Mouse (Mus musculus) hindlimb bud, embryonic 11.5 days (tissue): ENCODE measurements around the gene Gm10322.

Experiments used
- DNase-seq: peaks from one replicate; pipeline ENCODE4 v3.0.0-alpha.2; 2012; ENCODE audit warnings: low read depth, low spot score; ENCODE audit errors: extremely low spot score

Gene Gm10322

DNA sequence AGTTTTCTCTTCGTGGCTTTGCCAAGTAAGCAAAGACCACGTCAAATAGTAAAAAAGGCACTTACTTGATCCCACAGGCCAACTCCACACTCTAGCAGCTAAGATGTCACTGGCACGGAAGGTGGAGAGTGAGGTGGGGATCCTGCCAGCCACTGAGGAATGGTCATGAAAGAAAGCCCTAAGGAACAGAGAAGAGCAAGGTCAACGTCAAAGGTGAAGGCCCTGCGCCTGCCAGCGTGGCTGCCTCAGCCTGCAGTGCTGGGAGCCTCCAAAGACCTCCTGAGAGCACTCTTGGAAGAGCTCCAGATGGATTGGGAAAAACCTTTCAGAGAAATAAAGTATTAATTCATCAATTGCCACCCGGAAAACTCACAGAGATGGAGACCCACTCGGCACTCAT lies 15.3 kb upstream of the Gm10322 start:
- no peak for DNase-seq

DNA sequence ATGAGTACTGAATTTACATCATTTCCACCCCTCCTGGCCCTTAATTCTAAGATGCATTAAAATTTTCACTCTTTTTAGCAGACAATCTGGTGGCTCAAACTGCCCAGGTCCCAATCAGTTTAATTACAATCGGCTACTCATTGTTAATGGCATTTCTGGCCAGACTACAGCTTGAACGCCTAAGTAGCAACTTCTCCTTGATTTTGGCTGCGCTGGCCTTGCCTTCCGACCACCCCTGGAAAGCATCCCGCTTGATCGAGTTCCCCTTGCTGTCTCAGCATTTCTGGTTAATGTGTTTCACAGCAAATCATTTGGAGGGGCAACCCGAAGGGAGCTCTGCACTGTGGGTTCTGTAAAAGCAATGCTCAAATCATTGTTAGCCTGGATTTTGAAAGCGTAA lies 13.8 kb upstream of the Gm10322 start:
- DNase-seq: no peak

DNA sequence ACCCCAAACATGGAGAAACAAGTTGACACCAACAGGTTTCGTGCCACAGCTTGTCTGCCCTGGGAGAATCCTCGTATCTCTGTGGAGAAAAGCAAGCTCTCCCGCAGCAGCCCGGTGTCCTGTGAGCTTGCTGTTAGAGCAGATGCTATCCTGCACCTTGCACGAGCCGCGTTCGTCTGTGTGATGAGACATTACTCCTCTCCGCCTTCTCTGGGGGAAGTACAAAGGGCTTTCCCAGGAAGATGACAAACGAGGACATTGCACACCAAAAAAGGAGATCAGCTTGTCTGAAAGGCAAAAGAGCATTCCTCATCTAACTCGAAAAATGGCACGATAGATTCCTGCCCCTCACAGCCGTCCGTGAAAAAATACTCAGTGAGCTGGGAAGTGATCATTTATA lies 13.0 kb upstream of the Gm10322 start:
- DNase-seq: no peak

DNA sequence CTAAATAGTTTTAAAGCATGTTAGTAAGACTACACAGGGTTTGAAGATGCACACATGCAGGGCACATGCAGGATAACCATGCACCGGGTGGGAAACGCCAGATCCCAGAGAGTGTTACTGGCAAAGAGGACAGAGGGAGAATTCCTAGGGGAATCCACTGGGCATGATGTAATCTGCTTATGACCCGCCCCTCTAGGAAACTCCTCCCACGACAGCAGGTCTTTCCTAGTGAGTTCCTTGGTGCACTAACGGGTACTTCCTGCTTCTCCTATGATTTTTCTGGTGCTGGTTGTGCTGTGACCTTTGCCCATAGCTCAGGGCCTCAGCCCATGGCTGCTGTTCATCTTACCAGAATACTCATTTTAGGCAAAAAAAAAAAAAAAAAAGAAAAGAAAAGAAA lies 12.0 kb upstream of the Gm10322 start:
- no peak for DNase-seq

DNA sequence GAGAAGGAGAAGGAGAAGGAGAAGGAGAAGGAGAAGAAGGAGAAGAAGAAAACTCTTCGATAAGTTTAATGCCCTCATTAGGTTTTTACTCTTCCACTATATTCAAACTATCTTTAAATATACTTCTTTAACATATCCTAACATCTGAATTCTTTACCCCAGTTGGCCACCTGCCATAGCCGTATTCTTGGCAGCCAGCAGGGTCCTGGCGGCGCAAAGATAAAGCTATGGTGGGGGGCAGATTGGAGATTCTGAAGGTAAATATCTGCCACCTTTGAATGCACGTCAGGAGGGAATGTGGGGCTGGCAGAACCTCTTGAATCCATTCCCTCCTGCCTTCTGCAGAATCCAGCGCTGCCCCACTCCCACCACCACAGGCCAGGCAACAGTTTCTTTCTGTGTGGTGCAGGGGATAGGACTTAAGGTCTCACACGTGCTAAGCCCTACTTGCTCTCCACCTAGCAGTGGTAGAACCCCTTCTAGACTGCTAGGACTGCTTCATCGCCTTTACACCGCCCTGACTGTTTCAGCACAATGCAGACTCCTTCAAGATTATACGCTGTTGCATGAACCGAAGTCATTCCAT lies 10.9 kb upstream of the Gm10322 start:
- DNase-seq: no peak

DNA sequence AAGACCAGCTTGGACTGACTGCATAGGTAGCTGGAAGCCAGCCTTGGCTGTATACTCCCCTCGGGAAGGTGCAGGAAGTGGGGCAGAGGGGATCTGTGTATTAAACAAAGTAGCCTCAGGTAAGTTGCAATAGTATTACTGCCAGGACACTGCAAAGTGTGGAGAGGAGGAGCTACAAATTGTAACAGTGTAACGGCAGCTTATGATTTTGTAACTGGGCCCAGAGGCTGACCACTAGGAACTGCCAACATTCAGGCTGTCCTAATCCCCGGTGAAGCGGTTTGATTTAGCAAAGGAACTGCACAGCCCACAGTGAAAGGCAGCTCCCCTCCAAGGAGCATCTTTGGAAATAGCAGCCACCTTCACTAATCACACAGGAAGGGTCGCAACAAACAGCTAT lies 2.6 kb upstream of the Gm10322 start:
- no peak for DNase-seq

DNA sequence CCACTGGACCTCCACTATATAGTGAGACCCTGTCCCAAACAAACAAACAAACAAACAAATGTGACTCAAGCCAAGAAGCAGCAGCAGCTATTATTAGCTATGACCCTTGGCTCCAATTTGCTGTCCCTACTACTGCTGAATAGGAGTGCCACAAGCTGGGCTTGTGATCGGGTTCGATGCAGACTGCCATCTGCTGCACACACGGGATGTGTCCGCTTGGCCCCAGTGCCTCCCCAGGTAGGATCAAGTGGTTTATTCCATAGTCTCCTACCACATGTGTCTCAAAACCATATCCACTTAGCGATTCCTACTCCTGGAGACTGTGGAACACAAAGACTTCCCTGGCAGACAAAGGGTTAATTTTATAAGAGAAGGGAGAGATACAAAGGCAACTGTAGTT lies 1.7 kb upstream of the Gm10322 start:
- DNase-seq: no peak

DNA sequence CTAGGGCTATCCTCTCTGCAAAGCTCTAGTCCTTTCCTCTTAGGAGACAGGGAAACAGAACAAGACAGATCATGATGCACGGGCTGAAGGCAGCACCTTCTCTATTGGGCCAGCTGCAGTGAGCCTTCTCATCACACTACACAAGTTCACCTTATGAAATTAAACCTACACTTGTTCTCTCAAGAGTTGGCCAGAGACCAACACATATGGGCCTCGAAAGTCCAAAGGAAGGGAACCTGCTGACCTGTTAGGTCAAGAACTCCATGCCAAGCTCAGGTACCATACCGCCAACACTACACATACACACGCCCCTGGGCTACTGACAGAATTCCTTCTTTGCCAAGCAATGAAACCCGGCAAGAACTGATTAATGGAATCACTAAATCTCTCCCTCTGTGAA lies 452 bp upstream of the Gm10322 start:
- no peak for DNase-seq

DNA sequence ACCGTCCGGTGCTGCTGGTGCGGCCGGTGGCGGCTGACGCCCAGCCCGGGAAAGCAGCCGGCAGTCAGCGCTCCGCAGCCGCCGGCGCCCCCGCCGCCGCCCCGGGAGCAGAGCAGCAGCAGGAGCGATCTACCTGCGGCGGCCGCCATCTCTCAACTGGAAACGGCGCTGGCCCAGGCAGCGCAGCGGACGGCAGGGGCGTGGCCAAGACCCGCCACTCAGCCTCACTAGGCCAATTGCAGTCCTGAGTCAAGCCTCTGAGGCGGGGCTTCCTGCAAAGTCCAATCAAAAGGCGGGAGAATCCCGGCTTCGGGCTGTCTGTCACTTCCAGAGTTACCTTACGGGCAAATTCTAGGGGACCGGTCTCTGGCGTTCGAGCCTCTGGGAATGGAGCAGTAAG lies 659 bp downstream of the Gm10322 start, which contains the start of gene Mcu:
Gene Mcu (minus strand): TSS at position 171 of the 400 bp plus-strand sequence.
- peak; percentile 87 for DNase-seq

DNA sequence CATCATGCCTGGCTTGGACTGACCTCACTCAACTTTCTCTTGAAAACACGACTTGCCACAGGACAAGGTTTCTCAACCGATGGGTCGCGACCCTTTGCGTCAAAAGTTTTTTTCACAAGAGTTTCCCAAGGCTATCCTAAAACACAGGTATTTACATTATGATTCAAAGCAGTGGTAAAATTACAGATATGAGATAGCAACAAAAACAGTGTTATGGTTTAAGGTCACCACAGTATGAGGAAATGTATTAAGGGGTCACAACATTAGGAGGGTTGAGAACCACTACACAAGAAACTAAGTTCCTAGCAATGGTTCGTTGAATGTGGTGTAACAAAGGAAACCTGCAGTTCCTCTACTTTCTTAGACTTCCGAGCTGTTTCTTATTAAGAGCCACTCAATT lies 1.9 kb downstream of the Gm10322 start:
- no peak for DNase-seq

DNA sequence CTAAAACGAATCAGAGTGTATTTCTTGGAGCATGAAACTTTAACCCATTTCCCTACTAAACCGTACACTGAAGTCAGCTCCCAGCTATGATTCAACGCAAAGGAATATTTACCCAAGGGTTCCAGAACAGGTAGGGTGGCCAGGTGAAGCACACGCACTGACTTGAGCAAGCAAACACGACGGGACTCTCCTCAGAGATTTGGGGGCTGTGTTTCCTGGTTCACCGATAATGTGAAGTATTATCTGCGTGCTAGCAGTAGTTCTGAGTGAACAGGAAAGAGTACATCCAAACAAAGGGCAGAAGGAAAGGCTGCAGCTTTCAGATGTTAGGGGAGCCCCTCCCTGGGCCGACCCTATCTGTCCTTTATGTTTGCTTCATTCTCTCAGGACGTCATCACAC lies 5.5 kb downstream of the Gm10322 start:
- DNase-seq: no peak

DNA sequence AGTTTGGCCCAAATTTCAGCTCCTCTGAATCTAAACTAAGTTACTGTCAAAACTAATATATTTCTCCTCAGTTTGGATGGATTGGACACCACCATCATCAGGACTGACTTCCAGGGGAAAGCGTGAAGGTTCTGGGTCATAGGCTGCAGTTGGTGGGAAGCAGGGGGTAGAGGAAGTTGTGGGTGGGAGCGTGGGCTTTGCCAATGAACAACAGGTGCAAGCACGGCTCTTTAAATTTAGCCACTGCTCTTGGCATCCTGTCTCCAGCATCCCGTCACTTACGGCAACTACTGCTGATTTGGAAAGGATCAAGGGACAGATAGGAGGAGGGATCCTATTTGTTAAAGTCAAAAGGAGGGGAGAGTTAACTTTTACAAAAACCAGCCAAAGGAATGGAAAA lies 7.6 kb downstream of the Gm10322 start:
- DNase-seq: no peak

DNA sequence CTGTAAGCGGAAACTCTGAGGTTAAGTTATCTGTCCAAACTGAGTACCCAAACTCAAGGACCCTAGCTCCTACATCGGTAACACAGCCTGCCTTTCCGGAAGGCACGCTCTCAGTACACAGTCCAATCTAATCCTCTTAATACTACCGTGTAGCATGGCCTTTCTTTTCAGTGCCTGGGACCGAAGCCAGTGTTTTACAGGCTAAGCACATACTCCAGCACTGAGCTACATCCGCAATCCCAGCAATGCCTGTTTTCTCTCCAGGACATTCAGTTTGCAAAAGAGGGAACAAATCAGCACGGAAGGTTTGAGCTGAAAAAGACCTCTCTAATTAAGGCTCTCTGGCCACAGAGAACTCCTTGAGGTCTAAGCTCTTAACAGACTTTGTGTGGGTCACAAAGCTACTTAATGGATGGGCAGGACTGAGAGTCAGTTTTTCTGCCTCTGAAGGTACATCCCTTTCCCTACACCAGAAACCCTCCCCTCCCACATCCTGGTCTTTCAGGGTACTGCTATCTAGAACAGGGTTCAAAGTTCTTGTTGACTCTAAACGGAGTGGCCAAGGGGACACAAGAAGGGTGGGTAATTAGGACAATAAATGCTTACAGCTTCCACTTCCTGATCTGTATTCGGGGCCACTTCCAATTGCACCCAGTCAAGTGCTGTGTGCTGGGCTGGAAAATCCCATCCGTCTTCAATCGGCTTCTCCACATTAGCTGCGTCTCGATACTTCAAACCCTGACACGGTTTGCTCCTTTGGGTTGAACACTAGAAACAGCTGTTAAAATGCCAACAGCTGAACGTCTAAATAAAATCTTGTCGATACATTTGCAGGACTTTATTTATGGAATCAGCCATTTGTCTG lies 13.0 kb downstream of the Gm10322 start:
- no peak for DNase-seq

DNA sequence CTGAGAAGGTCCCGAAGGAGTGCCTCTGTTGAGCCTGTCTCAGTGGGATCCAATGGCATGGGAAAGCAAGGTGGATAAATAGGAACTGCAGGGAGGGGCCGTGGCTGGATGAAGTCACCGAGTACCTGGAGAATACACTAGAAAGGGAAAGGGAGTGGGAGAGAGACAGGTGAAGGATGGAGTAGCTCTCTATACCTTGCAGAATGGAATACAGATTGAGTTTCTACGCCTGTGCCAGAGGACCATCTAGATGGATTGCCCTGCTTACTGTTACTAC lies 13.6 kb downstream of the Gm10322 start:
- DNase-seq: no peak

DNA sequence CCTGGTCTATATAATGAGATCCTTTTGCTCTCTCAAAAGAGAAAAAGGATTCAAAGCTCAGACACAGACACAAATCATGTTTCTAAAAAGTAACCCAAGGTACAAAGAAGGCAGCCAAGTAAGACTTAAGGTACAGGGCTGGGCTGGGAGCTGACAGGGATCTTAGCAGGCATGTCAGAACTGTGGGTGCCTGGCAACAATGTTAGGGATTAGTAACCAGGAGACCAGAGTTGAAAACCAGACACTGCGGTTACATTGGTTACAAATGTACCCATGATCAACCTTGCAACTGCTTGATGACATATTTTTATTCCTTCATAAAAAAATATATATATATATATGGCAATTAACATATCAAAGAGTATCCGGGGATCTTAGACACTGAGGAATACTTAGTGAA lies 20.2 kb downstream of the Gm10322 start:
- no peak for DNase-seq

DNA sequence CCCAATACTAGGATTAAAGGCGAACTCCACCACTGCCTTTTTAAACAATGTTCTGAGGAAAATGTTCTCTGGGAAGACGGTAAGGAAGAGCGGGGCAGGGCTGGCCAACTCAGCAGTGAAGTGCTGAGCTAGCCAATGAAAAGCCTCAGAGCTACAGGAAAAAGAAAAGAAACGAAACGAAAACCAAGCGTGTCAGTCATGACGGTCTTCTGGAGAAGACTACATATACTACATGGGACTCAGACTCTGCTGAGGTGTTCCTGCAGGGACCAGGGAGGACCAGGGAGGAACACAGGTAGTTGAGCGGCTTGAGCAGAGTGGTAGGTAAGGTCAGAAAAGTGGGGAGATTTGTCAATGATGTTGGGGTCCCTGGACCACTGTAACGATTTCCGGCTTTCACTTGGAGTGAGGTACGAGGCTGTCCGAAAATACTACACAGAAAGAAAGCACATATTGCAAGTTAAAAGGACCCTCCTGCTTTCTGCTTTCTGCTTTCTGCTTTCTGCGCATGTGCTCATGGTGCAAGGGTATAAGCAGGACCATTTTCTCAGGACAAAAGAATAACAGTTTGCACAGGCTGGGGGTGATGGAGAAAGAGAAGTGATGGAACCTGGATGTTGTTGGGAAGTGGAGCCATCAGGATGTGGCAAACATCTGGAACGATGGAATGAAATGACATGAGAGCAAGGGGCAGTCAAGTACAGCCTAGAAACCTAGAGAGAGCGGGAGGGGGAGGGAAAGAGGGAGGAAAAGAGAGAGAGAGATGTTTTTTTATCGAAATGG lies 21.1 kb downstream of the Gm10322 start:
- DNase-seq: no peak

DNA sequence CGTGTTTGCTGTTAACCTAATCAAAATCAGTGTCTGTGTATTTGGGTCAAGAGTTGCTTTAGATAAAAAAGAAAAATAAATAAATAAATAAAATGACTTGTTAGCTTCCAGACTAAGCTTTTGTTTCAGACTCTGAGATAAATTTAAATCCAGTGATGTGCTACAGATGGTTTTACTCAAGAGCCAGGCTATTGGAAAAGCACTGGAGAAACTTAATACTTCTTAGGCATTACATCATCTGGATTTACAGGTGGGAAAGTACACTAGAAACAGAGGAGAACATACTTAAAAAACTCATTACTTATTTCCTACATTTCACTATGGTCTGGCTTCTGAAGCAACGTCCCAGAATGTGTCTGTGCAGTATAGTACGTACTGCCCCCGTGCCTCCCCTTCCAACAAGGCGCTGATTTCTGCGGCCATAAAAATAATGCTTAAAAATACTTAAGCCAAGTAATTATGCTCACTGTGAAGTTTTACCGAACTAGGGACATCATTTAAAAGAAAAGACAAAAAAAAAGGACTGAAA lies 21.8 kb downstream of the Gm10322 start:
- DNase-seq: no peak

DNA sequence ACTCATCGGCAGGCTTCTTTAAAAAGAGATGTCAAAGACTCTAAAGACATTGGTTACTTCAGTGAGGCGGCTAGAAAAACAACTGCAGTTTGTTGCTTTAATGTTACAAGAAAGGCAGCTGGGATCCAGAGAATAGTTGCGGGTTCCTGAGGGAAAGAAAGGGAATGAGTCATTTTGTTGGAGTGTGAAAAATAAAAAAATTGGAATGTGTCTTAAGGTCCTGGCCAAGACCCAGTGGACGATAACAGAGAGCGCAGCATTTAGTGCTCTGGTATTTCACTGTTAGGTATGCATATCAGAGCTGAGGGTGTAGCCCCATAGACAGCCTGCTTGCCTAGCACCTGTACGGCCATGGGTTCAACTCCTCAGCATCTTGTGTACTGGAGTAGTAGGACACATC lies 22.7 kb downstream of the Gm10322 start:
- DNase-seq: no peak

DNA sequence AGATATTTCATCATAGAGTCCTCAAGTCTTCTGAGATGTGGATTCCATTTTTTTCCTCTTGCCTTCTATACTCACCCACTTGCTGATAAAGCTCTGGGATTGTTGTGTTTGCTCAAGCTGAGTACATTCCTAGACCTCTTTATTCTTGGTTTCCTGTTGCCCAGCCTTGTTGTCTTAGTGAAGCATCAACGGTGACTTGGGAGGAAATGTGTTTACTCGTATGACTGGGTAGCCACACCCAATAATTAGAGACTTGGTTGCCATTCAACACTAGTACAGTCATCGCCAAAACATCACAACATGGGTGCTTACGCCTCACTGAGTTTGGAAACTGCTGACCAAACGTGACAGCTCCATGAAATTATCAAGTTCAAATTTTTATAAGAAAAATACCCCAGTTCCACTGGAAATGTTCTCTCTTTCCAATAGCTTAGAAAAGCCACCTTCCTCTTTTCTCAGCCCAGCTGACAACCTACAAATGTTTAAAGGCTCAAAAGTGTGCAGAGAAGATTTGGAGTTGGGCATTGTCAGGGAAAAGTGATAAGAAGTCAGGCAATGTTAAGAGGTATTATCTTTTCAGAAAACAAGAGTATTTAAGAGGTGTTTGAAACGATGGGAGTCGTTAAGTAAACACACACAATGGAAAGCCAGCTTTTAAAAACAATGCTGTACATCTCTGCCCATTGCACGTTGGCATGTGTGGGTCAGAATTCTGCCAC lies 27.0 kb downstream of the Gm10322 start:
- no peak for DNase-seq

DNA sequence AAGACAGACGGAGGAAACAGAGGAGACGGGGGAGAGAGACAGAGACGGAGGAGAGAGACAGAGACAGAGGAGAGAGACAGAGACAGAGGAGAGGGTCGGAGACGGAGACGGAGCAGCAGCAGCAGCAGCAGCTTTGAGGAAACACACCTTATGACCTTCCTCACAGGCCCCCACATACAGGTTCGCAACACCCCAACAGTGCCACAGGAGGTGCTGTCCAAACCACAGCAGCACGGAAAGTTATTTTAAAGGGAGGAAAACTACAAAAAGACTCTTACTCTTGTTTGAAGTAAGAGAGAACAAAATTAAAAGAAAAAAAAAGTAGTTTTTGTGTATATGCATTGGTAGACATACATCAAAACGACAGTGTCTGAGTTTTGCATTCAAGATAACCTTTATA lies 27.8 kb downstream of the Gm10322 start:
- no peak for DNase-seq

DNA sequence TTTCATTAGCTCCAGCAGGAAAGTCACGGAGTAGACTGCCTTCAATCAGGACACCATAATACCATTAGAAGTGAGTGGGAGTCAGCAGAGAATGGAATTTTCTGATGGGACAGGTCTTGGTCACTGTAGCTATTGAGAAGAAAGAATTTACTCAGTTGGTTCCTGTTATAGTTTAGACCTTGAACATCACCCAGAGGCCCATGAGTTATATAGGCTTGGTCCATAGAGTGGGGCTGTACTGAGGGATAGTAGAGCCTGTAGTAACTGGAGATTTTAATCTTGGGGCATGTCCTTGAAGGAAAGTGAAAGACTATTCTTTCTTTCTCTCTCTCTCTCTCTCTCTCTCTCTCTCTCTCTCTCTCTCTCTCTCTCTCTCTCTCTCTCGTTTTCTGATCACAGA lies 28.8 kb downstream of the Gm10322 start:
- no peak for DNase-seq
